Mouse (Mus musculus) myocyte (in vitro differentiated cells): ENCODE results near the gene Arl2bp. TPM values are rescaled to one million over a fixed set of nuclear protein-coding genes. Genes with fewer than 3 reads are reported as not detected.

Experiments
- H3K27me3 ChIP-seq: one replicate; pipeline ENCODE4 v1.6.1; 2011; ENCODE audit not compliant: control insufficient read depth, insufficient read depth, insufficient read length
- H3K36me3 ChIP-seq: one replicate; pipeline ENCODE4 v1.6.1; 2011; ENCODE audit not compliant: control insufficient read depth, insufficient read depth
- H3K4me2 ChIP-seq: one replicate; pipeline ENCODE4 v1.6.1; 2011; ENCODE audit warnings: low read depth, control low read depth
- H3K4me3 ChIP-seq: one replicate; pipeline ENCODE4 v1.5.1; 2011; ENCODE audit warnings: mild to moderate bottlenecking, control low read depth, moderate library complexity
- H3K79me2 ChIP-seq: one replicate; pipeline ENCODE4 v1.6.1; 2011; ENCODE audit not compliant: control insufficient read depth, insufficient read depth
- H3ac ChIP-seq: one replicate; pipeline ENCODE4 v1.6.1; 2011; ENCODE audit not compliant: control insufficient read depth, insufficient read length
- CEBPB ChIP-seq: IDR thresholded peaks from 2 replicates; pipeline ENCODE4 v1.6.1; 2011; ENCODE audit warnings: mild to moderate bottlenecking, moderate library complexity; ENCODE audit not compliant: poor library complexity, insufficient read depth, severe bottlenecking
- E2F4 ChIP-seq: IDR thresholded peaks from one replicate; pipeline ENCODE4 v1.6.1; 2011; ENCODE audit warnings: mild to moderate bottlenecking, control low read depth, moderate library complexity; ENCODE audit not compliant: insufficient read depth
- MAX ChIP-seq: IDR thresholded peaks from one replicate; pipeline ENCODE4 v1.6.1; 2011; ENCODE audit warnings: low read depth, mild to moderate bottlenecking, control low read depth
- MYOD1 ChIP-seq, 3 experiments: IDR thresholded peaks; one replicate each; pipeline ENCODE4 v1.6.1; 2011; ENCODE audit warnings: control low read depth in 2 of 3, low read depth in 2 of 3, mild to moderate bottlenecking in 2 of 3, moderate library complexity in 1 of 3; ENCODE audit not compliant: insufficient read length in 2 of 3, control insufficient read depth in 1 of 3
- MYOG ChIP-seq, 3 experiments: IDR thresholded peaks; one replicate each; pipeline ENCODE4 v1.6.1; 2011; ENCODE audit warnings: control low read depth in 2 of 3, low read depth in 2 of 3, mild to moderate bottlenecking in 2 of 3; ENCODE audit not compliant: insufficient read length in 2 of 3, control insufficient read depth in 1 of 3, insufficient read depth in 1 of 3
- POLR2A ChIP-seq: IDR thresholded peaks from one replicate; pipeline ENCODE4 v1.6.1; 2011; ENCODE audit warnings: low read depth, mild to moderate bottlenecking, control low read depth, moderate library complexity; ENCODE audit not compliant: insufficient read length
- POLR2AphosphoS2 ChIP-seq: IDR thresholded peaks from one replicate; pipeline ENCODE4 v1.6.1; 2011; ENCODE audit warnings: low read depth, control low read depth; ENCODE audit not compliant: insufficient read length
- REST ChIP-seq: IDR thresholded peaks from one replicate; pipeline ENCODE4 v1.6.1; 2011; ENCODE audit warnings: mild to moderate bottlenecking, control low read depth, moderate library complexity; ENCODE audit not compliant: insufficient read depth, insufficient read length
- SRF ChIP-seq: IDR thresholded peaks from one replicate; pipeline ENCODE4 v1.6.1; 2011; ENCODE audit warnings: low read depth; ENCODE audit not compliant: control insufficient read depth, insufficient read length
- TCF12 ChIP-seq: IDR thresholded peaks from one replicate; pipeline ENCODE4 v1.6.1; 2011; ENCODE audit warnings: mild to moderate bottlenecking, control low read depth; ENCODE audit not compliant: poor library complexity, insufficient read depth, severe bottlenecking
- TCF3 ChIP-seq: IDR thresholded peaks from one replicate; pipeline ENCODE4 v1.6.1; 2011; ENCODE audit warnings: low read depth, control low read depth; ENCODE audit not compliant: insufficient read length
- USF1 ChIP-seq: IDR thresholded peaks from one replicate; pipeline ENCODE4 v1.6.1; 2011; ENCODE audit warnings: low read depth, mild to moderate bottlenecking, control low read depth, moderate library complexity
- polyA plus RNA-seq: library from polyadenylated mRNA; unstranded; fragments of >200 nt; fragmentation: generic; extraction: Trizol; gene quantifications from one replicate; pipeline ENCODE4 v1.2.1, GENCODE M21; 2012; ENCODE audit warnings: missing spikeins

Gene Arl2bp
- 67.4 TPM for polyA plus RNA-seq

DNA sequence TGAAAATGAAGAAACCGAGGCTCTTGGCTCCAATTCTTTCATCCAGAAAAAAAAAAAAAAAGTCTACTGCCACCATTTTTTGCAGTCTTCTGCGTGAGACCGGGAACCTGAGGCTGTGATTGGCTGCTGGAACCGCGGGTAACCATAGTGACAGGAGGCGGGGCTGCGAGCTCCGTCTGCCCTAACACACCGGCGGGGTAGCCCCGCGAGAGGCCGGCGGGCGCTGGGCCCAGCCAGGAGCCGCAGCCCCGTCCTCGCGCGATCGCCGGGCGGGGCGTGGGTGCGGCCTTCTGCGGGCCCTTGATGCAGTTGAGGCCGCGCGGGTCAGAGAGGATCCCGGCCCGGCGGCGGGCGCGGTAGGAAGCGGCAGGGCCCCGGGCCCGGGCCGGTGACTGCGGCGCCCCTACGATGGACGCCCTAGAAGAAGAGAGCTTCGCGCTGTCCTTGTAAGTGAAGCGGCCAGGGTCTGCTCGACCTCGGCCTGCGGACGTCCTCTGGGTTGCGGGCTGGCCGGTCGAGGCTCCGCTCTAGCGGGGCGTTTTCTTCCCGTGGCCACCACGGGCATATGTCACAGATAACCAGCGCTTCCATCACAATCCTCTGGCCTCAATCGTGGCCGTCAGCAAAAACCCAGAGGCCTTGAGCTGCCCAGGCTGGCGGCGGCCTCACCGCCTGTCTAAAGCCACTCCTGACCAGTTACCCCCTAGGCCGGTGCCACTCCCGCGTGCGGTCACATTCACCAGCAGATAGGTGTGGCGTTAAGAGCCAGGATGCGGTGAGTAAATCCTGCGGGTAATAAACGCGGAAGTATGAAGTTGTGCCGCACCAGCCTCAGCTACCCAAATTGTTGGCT is at the start of gene Arl2bp:
TSS of gene Arl2bp (plus strand) at position 145 of the 853 bp plus-strand sequence.
- Histone ChIP-seq H3K4me3 (peak within 1 kb of the TSS; percentile 73), H3K79me2 (peaks cover 18% of the 10 kb centered on the region), H3ac (peak within 1 kb of the TSS; percentile 92), H3K36me3 (peaks cover 13% of the 10 kb centered on the region), H3K4me2 (peak within 1 kb of the TSS; percentile 94), H3K27me3 (no peaks in the 10 kb centered on the region)
- TF ChIP-seq TCF3 (no peak), MAX (no peak), TCF12 (no peak), MYOD1 (IDR thresholded peaks at IDR 0.05; ENCODE audit: control insufficient read depth in 1 of 3, insufficient read length in 2 of 3, low read depth in 2 of 3) (peak in 1 of 3 experiments; percentile 10), USF1 (no peak), POLR2A (peak; percentile 84), MYOG (IDR thresholded peaks at IDR 0.05; ENCODE audit: control insufficient read depth in 1 of 3, insufficient read depth in 1 of 3, insufficient read length in 2 of 3, low read depth in 2 of 3) (no peak), POLR2AphosphoS2 (peak; percentile 77)

DNA sequence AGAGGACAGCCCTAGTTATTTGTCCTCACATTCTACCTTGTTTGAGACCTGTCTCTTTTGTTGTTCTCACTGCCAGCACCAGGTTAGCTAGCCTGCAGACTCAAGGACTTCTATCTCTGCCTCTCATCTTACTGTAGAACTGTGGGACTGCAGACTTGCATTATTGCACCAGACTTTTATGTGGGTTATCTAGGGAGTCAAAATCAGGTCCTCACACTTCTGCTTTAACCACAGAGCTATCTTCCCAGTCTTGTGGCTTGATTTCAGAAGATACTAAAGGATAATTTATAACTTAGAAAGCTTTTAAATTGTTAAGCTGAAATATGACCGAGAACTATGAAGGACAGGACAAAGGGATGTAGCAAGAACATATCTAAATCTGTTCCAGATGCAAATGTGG is 41.5 kb upstream of the Arl2bp start:
- Histone ChIP-seq H3K36me3 (peaks cover 26% of the 10 kb centered on the region), H3K4me3 (no peak overlapping the region), H3K27me3 (no peaks in the 10 kb centered on the region), H3K79me2 (no peaks in the 10 kb centered on the region), H3ac (no peak overlapping the region), H3K4me2 (no peak overlapping the region)
- TF ChIP-seq MYOD1 (IDR thresholded peaks at IDR 0.05; ENCODE audit: control insufficient read depth in 1 of 3, insufficient read length in 2 of 3, low read depth in 2 of 3) = no peak
- no peak for TF ChIP-seq POLR2A
- no peak for TF ChIP-seq REST
- no peak for TF ChIP-seq E2F4
- TF ChIP-seq TCF3 = no peak
- no peak for TF ChIP-seq MAX
- TF ChIP-seq TCF12 = no peak
- no peak for TF ChIP-seq SRF

DNA sequence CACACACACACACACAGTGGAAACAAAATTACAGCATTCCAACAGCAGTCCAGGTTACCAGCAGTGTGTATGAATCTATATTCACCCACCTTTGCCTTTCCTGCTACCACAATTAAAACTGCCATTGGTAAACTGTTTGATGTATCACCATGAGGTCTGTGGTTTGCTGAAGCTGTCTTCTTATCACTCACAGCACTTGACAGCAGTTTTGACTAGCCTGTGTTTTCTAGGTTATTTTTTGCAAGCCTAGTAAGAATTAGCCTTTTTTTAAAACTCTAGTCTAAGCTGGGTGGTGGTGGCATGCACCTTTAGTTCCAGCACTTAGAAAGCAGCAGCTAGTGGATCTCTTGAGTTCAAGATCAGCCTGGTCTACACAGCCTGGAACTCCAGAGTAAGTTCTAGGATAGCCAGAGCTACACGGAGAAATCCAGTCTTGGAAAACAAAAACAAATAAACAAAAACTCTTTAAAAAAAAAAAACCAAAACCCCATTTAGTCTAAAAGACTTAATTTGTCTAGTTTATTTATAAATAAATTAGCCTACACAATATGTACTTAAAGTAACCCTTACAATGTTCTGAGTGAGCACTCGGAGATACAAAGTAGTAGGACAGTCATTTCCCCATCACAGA is 32.7 kb upstream of the Arl2bp start:
- no peak for TF ChIP-seq MYOD1 (IDR thresholded peaks at IDR 0.05; ENCODE audit: control insufficient read depth in 1 of 3, insufficient read length in 2 of 3, low read depth in 2 of 3)
- no peak for TF ChIP-seq E2F4
- no peak for TF ChIP-seq POLR2AphosphoS2
- TF ChIP-seq CEBPB = no peak
- TF ChIP-seq TCF3 = no peak
- TF ChIP-seq SRF = no peak
- no peak for TF ChIP-seq REST
- TF ChIP-seq MYOG (IDR thresholded peaks at IDR 0.05; ENCODE audit: control insufficient read depth in 1 of 3, insufficient read depth in 1 of 3, insufficient read length in 2 of 3, low read depth in 2 of 3) = no peak
- no peak for TF ChIP-seq TCF12
- TF ChIP-seq USF1 = no peak
- no peak for TF ChIP-seq POLR2A
- TF ChIP-seq MAX = no peak
- no peak overlapping the region for H3K4me3 ChIP-seq
- no peak overlapping the region for H3ac ChIP-seq
- H3K27me3 ChIP-seq = no peaks in the 10 kb centered on the region
- no peak overlapping the region for H3K4me2 ChIP-seq
- peaks cover 50% of the 10 kb centered on the region for H3K36me3 ChIP-seq
- H3K79me2 ChIP-seq = no peaks in the 10 kb centered on the region

DNA sequence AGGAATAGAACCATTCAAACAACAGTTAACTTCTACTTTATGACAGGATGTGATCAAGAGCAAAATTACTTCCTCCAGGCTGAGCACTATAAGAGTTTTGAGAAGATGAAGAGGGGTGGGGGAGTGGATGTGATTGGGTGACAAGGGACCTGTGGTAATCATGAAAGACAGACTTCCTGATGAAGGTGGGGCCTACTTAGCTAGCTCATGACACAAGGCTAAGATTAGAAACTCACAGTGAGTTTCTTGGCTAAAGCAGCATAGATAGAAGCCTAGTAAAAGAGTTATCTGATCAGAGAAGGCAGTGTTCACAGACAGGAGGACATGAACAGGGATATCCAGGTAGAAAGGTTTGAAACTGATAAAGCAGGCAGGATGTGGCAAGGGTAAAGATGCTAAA is 32.2 kb upstream of the Arl2bp start:
- H3K79me2 ChIP-seq = no peaks in the 10 kb centered on the region
- no peaks in the 10 kb centered on the region for H3K27me3 ChIP-seq
- H3K36me3 ChIP-seq = peaks cover 51% of the 10 kb centered on the region
- no peak overlapping the region for H3K4me3 ChIP-seq
- H3ac ChIP-seq = no peak overlapping the region
- no peak overlapping the region for H3K4me2 ChIP-seq
- TF ChIP-seq POLR2AphosphoS2 (no peak), MYOG (IDR thresholded peaks at IDR 0.05; ENCODE audit: control insufficient read depth in 1 of 3, insufficient read depth in 1 of 3, insufficient read length in 2 of 3, low read depth in 2 of 3) (no peak), MAX (no peak), SRF (no peak)

DNA sequence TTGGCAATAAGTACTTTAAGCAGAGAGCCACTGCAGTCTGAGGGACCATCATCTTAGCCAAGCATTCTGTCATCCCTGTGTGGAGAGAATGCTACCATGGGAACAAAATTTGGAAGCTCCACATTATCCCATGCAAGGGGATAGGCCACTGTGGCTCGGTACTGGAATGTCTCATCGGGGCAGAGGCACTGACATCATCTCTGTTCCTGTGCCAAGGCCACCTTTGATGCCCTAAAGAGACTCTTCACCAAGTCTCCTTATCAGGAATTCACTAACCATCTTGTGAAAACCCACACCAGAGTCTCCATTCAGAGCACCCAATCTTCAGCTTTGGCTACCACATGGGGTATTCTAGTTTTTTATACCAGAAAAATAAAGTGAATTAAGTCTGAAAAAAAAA is 25.2 kb upstream of the Arl2bp start:
- peaks cover 45% of the 10 kb centered on the region for H3K36me3 ChIP-seq
- TF ChIP-seq MAX = no peak
- TF ChIP-seq SRF = no peak
- TF ChIP-seq REST = no peak
- no peak for TF ChIP-seq MYOD1 (IDR thresholded peaks at IDR 0.05; ENCODE audit: control insufficient read depth in 1 of 3, insufficient read length in 2 of 3, low read depth in 2 of 3)
- no peaks in the 10 kb centered on the region for H3K27me3 ChIP-seq
- H3K79me2 ChIP-seq = no peaks in the 10 kb centered on the region
- no peak overlapping the region for H3ac ChIP-seq
- H3K4me3 ChIP-seq = no peak overlapping the region
- H3K4me2 ChIP-seq = no peak overlapping the region
